Mouse (Mus musculus): ENCODE measurements around the gene Snd1. TPM values are rescaled to one million over a fixed set of nuclear protein-coding genes. Genes with fewer than 3 reads are reported as not detected.

Snd1 gene
- total and polyA plus RNA-seq, 3 experiments = 83.7 to 377 (median 210) TPM

DNA sequence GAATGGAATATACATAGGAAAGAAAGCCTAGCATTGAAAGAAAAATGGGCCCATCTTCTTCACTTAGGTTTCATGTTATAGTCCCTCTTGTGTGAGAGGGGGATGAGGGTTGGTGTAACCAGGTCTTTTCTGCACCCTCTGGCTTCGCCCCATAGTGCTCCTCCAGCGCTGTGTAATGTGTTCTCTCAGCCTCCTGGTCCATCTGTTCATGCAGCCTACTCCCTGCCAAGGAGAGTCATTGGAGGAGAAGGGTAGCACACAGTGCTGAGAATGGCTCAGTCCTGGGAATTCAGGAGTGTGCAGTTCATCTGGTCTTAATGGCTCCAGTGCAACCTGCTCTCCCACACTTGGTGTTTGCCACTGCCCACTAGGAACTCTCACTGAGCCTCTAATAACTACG lies 326.0 kb downstream of the Snd1 start:
- dilution Hi-C loops (cut with MboI; ENCODE audit: extremely low pct_ligation_motif_present, extremely low pct_unique_long_range_greater_than_20kb, low sequenced_read_pairs) = no loop called here

GRCm38 (mm10) chr6:28803678-28804279 lies 328.8 kb downstream of the Snd1 start:
- peaks cover 28 to 92% of the 10 kb centered on the region in 2 experiments for H3K36me3 ChIP-seq (replicated peaks in 1 of 2; ENCODE audit: control insufficient read depth in 1 of 2, insufficient read depth in 1 of 2, low read length in 1 of 2)
- TF ChIP-seq USF1 (IDR thresholded peaks at IDR 0.05; ENCODE audit: low read depth, low read length) (no peak), NRF1 (IDR thresholded peaks at IDR 0.05; ENCODE audit: low read depth, low read length) (no peak), ZKSCAN1 (IDR thresholded peaks at IDR 0.05; ENCODE audit: borderline replicate concordance, low read depth, low read length) (no peak), ZMIZ1 (IDR thresholded peaks at IDR 0.05; ENCODE audit: low read depth, low read length) (no peak), E2F4 (IDR thresholded peaks at IDR 0.05; ENCODE audit: insufficient replicate concordance, low read depth, low read length) (no peak), GABPA (IDR thresholded peaks at IDR 0.05; ENCODE audit: insufficient replicate concordance, low read depth, low read length) (no peak), SMC3 (IDR thresholded peaks at IDR 0.05; ENCODE audit: low read depth, low read length) (no peak), POLR2AphosphoS2 (IDR thresholded peaks at IDR 0.05; ENCODE audit: low read depth, low read length) (no peak), NELFE (IDR thresholded peaks at IDR 0.05; ENCODE audit: low read depth, low read length) (no peak), TCF12 (IDR thresholded peaks at IDR 0.05; ENCODE audit: low read depth, low read length) (no peak), HCFC1 (IDR thresholded peaks at IDR 0.05; ENCODE audit: low read depth, low read length) (no peak), SIN3A (IDR thresholded peaks at IDR 0.05; ENCODE audit: low read length) (no peak), KAT2A (IDR thresholded peaks at IDR 0.05; ENCODE audit: insufficient replicate concordance, low read length) (no peak), CTCF (conservative IDR thresholded peaks at IDR 0.05 in 1 of 2, IDR thresholded peaks at IDR 0.05 in 1 of 2; ENCODE audit: low read depth in 2 of 2, low read length in 2 of 2) (no peak), IRF4 (IDR thresholded peaks at IDR 0.05; ENCODE audit: low read depth, low read length) (no peak), POLR2A (IDR thresholded peaks at IDR 0.05; ENCODE audit: low read depth, low read length) (no peak), JUN (IDR thresholded peaks at IDR 0.05; ENCODE audit: insufficient read depth, low read depth, low read length) (no peak)
- dilution Hi-C loops (cut with MboI; ENCODE audit: extremely low pct_ligation_motif_present, extremely low pct_unique_long_range_greater_than_20kb, low sequenced_read_pairs) = no loop called here

More for the DNA sequence above, 326.0 kb downstream of the Snd1 start:
- H3K27me3 ChIP-seq (replicated peaks) = no peaks in the 10 kb centered on the region
- TF ChIP-seq ZMIZ1 (IDR thresholded peaks at IDR 0.05; ENCODE audit: low read depth, low read length) (no peak), POLR2A (IDR thresholded peaks at IDR 0.05; ENCODE audit: low read depth, low read length) (no peak), ZKSCAN1 (IDR thresholded peaks at IDR 0.05; ENCODE audit: borderline replicate concordance, low read depth, low read length) (no peak), MXI1 (IDR thresholded peaks at IDR 0.05; ENCODE audit: low read depth, low read length) (no peak), USF1 (IDR thresholded peaks at IDR 0.05; ENCODE audit: low read depth, low read length) (no peak), POLR2AphosphoS2 (IDR thresholded peaks at IDR 0.05; ENCODE audit: low read depth, low read length) (no peak), RCOR1 (conservative IDR thresholded peaks at IDR 0.05; ENCODE audit: low read depth, low read length) (no peak), JUND (conservative IDR thresholded peaks at IDR 0.05; ENCODE audit: low read depth, low read length) (no peak), CHD1 (IDR thresholded peaks at IDR 0.05; ENCODE audit: low read depth, low read length) (no peak), MYC (IDR thresholded peaks at IDR 0.05; ENCODE audit: low read depth, low read length) (no peak), PAX5 (IDR thresholded peaks at IDR 0.05; ENCODE audit: low read length) (no peak), MAZ (IDR thresholded peaks at IDR 0.05; ENCODE audit: low read depth, low read length) (no peak), EP300 (IDR thresholded peaks at IDR 0.05; ENCODE audit: low read length) (no peak), SIN3A (IDR thresholded peaks at IDR 0.05; ENCODE audit: low read length) (no peak), MAX (IDR thresholded peaks at IDR 0.05; ENCODE audit: low read length) (no peak), MEF2A (IDR thresholded peaks at IDR 0.05; ENCODE audit: borderline replicate concordance, low read depth, low read length) (no peak), ETS1 (conservative IDR thresholded peaks at IDR 0.05; ENCODE audit: low read depth, low read length) (no peak), ZNF384 (IDR thresholded peaks at IDR 0.05; ENCODE audit: low read depth, low read length) (no peak)
- in situ Hi-C loops (cut with MboI; ENCODE audit: low pct_ligation_motif_present, low pct_unique_long_range_greater_than_20kb, low sequenced_read_pairs) = no loop called here
- H3K4me3 ChIP-seq (replicated peaks in 1 of 3; ENCODE audit: low read depth in 2 of 3, low read length in 2 of 3, poor library complexity in 1 of 3) = no peak overlapping the region
- no peak overlapping the region for H3K4me2 ChIP-seq (ENCODE audit: insufficient read depth, low read depth, poor library complexity, severe bottlenecking)
- H3K79me2 ChIP-seq (replicated peaks; ENCODE audit: control insufficient read depth, extremely low read depth, insufficient read depth, poor library complexity, severe bottlenecking) = no peaks in the 10 kb centered on the region
- no peak for DNase-seq (ENCODE audit: extremely low read depth)
- no peak overlapping the region for H3K27ac ChIP-seq (ENCODE audit: insufficient read depth, low read depth)
- no peaks in the 10 kb centered on the region for H3K9me3 ChIP-seq (replicated peaks; ENCODE audit: low read length)
- H3K36me3 ChIP-seq (replicated peaks in 1 of 2; ENCODE audit: control insufficient read depth in 1 of 2, insufficient read depth in 1 of 2, low read length in 1 of 2) = peaks cover 47 to 99% of the 10 kb centered on the region in 2 experiments
- H3K9ac ChIP-seq (ENCODE audit: insufficient read depth, low read depth) = no peak overlapping the region
- no peaks in the 10 kb centered on the region for H3K4me1 ChIP-seq (ENCODE audit: control insufficient read depth in 1 of 2, insufficient read depth in 2 of 2)

More at GRCm38 (mm10) chr6:28803678-28804279, 328.8 kb downstream of the Snd1 start:
- H3K9me3 ChIP-seq (replicated peaks; ENCODE audit: low read length) = no peaks in the 10 kb centered on the region
- H3K4me2 ChIP-seq (ENCODE audit: insufficient read depth, low read depth, poor library complexity, severe bottlenecking) = no peak overlapping the region
- no peak overlapping the region for H3K9ac ChIP-seq (ENCODE audit: insufficient read depth, low read depth)
- no peak for DNase-seq (ENCODE audit: extremely low read depth)
- H3K4me3 ChIP-seq (replicated peaks in 1 of 3; ENCODE audit: low read depth in 2 of 3, low read length in 2 of 3, poor library complexity in 1 of 3) = no peak overlapping the region
- in situ Hi-C loops (cut with MboI; ENCODE audit: low pct_ligation_motif_present, low pct_unique_long_range_greater_than_20kb, low sequenced_read_pairs) = no loop called here
- no peaks in the 10 kb centered on the region for H3K79me2 ChIP-seq (replicated peaks; ENCODE audit: control insufficient read depth, extremely low read depth, insufficient read depth, poor library complexity, severe bottlenecking)
- H3K4me1 ChIP-seq (ENCODE audit: control insufficient read depth in 1 of 2, insufficient read depth in 2 of 2) = peaks cover 0 to 10% of the 10 kb centered on the region in 2 experiments; a peak in 1 of 4 replicates
- H3K27ac ChIP-seq (ENCODE audit: insufficient read depth, low read depth) = no peak overlapping the region
- H3K27me3 ChIP-seq (replicated peaks) = no peaks in the 10 kb centered on the region
